Mouse (Mus musculus) lung, postnatal 4 days (tissue): Measurements from ENCODE around the gene Ccdc34.

ENCODE experiments used
- DNase-seq, 2 experiments: peaks; one replicate each; pipeline ENCODE4 v3.0.0; 2021

The Ccdc34 gene

GRCm38 (mm10) chr2:110017616-110018505, at the start of gene Ccdc34:
Ccdc34 (plus strand) TSS chr2:110017817.
- peak; percentile 92 to 94 for DNase-seq

- DNase-seq, result no peak
These were observed 48.2 kb upstream of the Ccdc34 start for GRCm38 (mm10) chr2:109969381-109969780.

GRCm38 (mm10) chr2:109969926-109970532, 47.6 kb upstream of the Ccdc34 start:
- DNase-seq, result no peak

GRCm38 (mm10) chr2:109970744-109971410, 46.7 kb upstream of the Ccdc34 start:
- DNase-seq, result no peak

- no peak for DNase-seq
These were observed 45.3 kb upstream of the Ccdc34 start for GRCm38 (mm10) chr2:109972310-109972709.

GRCm38 (mm10) chr2:109972922-109973321, 44.7 kb upstream of the Ccdc34 start:
- no peak for DNase-seq

- no peak for DNase-seq
These were observed 42.8 kb upstream of the Ccdc34 start for GRCm38 (mm10) chr2:109974807-109975206.

GRCm38 (mm10) chr2:109976181-109976580, 41.4 kb upstream of the Ccdc34 start:
- no peak for DNase-seq

GRCm38 (mm10) chr2:109977322-109977721, 40.3 kb upstream of the Ccdc34 start:
- DNase-seq, result no peak

GRCm38 (mm10) chr2:109979209-109979608, 38.4 kb upstream of the Ccdc34 start:
- no peak for DNase-seq

- no peak for DNase-seq
These were observed 34.2 kb upstream of the Ccdc34 start for GRCm38 (mm10) chr2:109983435-109983834.

- no peak for DNase-seq
These were observed 32.7 kb upstream of the Ccdc34 start for GRCm38 (mm10) chr2:109984930-109985329.

- DNase-seq, result no peak
These were observed 32.1 kb upstream of the Ccdc34 start for GRCm38 (mm10) chr2:109985560-109985959.

GRCm38 (mm10) chr2:109986036-109986785, 31.4 kb upstream of the Ccdc34 start:
- DNase-seq, result no peak

- DNase-seq, result no peak
These were observed 29.7 kb upstream of the Ccdc34 start for GRCm38 (mm10) chr2:109987946-109988345.

- DNase-seq, result no peak
These were observed 28.4 kb upstream of the Ccdc34 start for GRCm38 (mm10) chr2:109989196-109989595.

GRCm38 (mm10) chr2:109989679-109990473, 27.7 kb upstream of the Ccdc34 start:
- no peak for DNase-seq

- DNase-seq, result no peak
These were observed 25.9 kb upstream of the Ccdc34 start for GRCm38 (mm10) chr2:109991754-109992153.

GRCm38 (mm10) chr2:109992448-109993073, 25.1 kb upstream of the Ccdc34 start:
- no peak for DNase-seq

GRCm38 (mm10) chr2:109993404-109993803, 24.2 kb upstream of the Ccdc34 start:
- no peak for DNase-seq

- DNase-seq, result no peak
These were observed 22.6 kb upstream of the Ccdc34 start for GRCm38 (mm10) chr2:109995061-109995460.

- no peak for DNase-seq
These were observed 21.2 kb upstream of the Ccdc34 start for GRCm38 (mm10) chr2:109996411-109996810.
